ENCODE assay signal across 9 mouse cellular contexts in the genomic region with DNA sequence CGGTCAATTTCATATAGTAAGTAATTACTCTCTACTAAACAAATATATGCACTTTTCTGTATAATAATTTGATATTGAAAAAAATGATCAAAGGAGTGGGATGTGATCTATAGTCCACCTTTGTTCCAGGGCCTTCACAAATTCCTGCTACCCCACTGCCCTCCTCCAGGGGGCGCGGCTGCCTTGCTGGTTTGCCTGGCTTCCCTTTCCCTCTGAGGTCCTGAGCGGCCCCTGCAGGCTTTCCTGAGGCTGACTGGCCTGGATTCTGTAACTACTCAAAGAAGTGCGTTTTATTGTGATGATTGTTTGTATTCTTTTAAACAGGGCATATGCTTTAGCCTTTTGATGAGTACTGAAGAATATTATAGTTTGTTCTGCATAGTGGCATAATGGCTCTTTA.
A peak's percentile ranks its signal among the peaks of the same experiment; 100 is the strongest.
DNase-seq lines count a peak whose midpoint lies in the region; ATAC-seq lines count a peak whose summit lies in the region.
"Had no signal": no experiment of that assay in that cellular context is flagged by ENCODE, and none has a peak within 500 bp of the region (broad histone marks: within the 10 kb centered on the region; RNA-seq: fewer than 3 reads in every experiment).

No protein-coding gene starts in this region.

- no peaks in the 10 kb centered on the region for H3K4me1 ChIP-seq in liver, embryonic 13.5 days (replicated peaks)

- no peak overlapping the region for H3K4me3 ChIP-seq in liver, embryonic 13.5 days (replicated peaks)
- H3K4me3 ChIP-seq: embryonic facial prominence, embryonic 13.5 days had no signal

- no peaks in the 10 kb centered on the region for H3K9me3 ChIP-seq in liver, embryonic 13.5 days (replicated peaks)
- H3K9me3 ChIP-seq: embryonic facial prominence, embryonic 13.5 days had no signal

- H3K36me3 ChIP-seq in liver, embryonic 13.5 days = no peaks in the 10 kb centered on the region
- H3K36me3 ChIP-seq: embryonic facial prominence, embryonic 13.5 days had no signal

- intact Hi-C loops in gastrocnemius, postnatal 14 days (cut with DNase I; ENCODE audit: low total_unique reads) = no loop called here

- no peak for ATAC-seq in liver, embryonic 13.5 days (ENCODE audit: low read depth)

- H3K27me3 ChIP-seq in liver, embryonic 13.5 days = no peaks in the 10 kb centered on the region
- H3K27me3 ChIP-seq: embryonic facial prominence, embryonic 13.5 days had no signal

- 13% methylated on average over 5 of the region's 5 CpGs for WGBS in liver, embryonic 13.5 days (ENCODE audit: insufficient replicate concordance)

- peak; percentile 41 for DNase-seq in thymus, postnatal 4 days
- no peak for DNase-seq in thymus, postnatal 10 days (ENCODE audit: low spot score in 2 of 2)
- peak; percentile 59 to 74 for DNase-seq in cerebellum, postnatal 25 days
- DNase-seq in gastrocnemius, postnatal 14 days = peak; percentile 38
- peak; percentile 58 to 65 for DNase-seq in kidney, postnatal 25 days
- DNase-seq in liver, embryonic 13.5 days = peak; percentile 1
- DNase-seq in ovary, postnatal 36 days (ENCODE audit: low spot score) = peak; percentile 66
- no peak for DNase-seq in spleen, adult 12 weeks (ENCODE audit: low spot score)

- no peak overlapping the region for H3K9ac ChIP-seq in liver, embryonic 13.5 days
- H3K9ac ChIP-seq: embryonic facial prominence, embryonic 13.5 days had no signal

- H3K27ac ChIP-seq in liver, embryonic 13.5 days = no peak overlapping the region
- H3K27ac ChIP-seq: embryonic facial prominence, embryonic 13.5 days had no signal

- H3K4me2 ChIP-seq in liver, embryonic 13.5 days = no peak overlapping the region
- H3K4me2 ChIP-seq: embryonic facial prominence, embryonic 13.5 days had no signal

Comparison
In these comparisons a context has a peak if more than half of its experiments do, and no peak if none do; other contexts are left out.
1. DNase-seq: peak in thymus, postnatal 4 days (single experiment), cerebellum, postnatal 25 days (2 of 2), gastrocnemius, postnatal 14 days (single experiment), kidney, postnatal 25 days (2 of 2), liver, embryonic 13.5 days (single experiment) and ovary, postnatal 36 days (single experiment); none in thymus, postnatal 10 days (0 of 2) and spleen, adult 12 weeks (single experiment).